Mouse (Mus musculus) A20 (cell line): ENCODE data around the gene Mmp25.

Experiments
- DNase-seq: peaks from one replicate; pipeline ENCODE4 v3.0.0-alpha.2; 2011; ENCODE audit warnings: low read depth, low spot score

The Mmp25 gene

DNA sequence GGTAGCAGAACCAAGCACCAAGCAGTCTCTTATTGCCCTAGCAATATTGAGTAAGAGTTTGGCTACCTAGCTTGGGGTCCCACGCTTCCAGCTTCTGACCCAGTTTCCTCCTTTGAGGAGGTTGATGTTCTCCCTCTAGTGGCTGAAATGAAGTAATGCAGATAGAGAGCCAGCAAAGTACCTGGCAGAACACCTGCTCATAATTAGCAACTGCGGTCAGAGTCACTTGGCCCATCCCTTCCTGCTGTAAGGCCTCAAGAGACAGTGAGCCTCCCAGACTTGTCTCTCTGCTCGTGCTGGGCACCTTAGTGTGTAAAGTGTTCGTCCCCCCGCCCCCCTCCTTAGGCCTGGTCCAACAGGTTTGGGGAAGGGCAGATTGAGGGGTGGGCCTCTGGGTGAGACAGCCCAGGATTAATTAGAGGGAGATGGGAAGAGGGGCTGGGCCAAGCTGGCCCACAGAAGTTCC is 19.5 kb upstream of the Mmp25 start:
- DNase-seq = peak; percentile 76

DNA sequence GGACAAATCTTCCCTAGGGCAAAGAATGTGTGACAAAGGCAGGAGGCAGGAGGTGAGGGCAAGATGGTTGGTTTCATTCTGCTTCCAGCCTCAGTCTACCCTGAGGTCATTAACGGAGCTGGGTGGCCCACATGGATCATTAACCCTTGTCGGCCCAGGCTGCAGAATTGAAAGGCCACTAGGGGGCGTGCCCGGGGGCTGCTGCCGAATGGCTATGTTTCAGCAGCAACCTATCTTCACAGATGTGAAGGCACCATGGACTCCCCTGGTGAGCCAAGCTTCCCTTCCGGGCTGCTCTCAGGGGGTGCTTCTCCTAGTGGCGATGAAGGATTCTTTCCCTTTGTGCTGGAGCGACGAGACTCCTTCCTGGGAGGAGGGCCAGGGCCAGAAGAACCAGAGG is 16.4 kb upstream of the Mmp25 start:
- DNase-seq = peak; percentile 55

DNA sequence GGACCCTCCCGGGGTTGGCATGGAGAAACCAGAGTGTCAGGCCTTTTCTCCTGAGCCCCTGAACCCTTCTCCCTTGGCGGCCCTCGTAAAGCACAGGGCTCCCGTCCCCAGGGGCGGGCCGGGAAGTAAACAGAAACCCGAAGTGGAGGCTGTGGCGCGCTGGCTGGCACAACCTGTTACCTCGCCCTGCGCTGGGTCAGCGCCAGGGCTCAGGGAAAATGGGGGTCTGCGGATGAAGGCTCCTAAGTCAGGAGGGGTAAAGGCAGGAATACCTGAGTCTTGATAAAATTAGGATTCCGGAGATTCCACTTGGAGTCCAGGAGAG is 15.8 kb upstream of the Mmp25 start:
- DNase-seq = no peak

DNA sequence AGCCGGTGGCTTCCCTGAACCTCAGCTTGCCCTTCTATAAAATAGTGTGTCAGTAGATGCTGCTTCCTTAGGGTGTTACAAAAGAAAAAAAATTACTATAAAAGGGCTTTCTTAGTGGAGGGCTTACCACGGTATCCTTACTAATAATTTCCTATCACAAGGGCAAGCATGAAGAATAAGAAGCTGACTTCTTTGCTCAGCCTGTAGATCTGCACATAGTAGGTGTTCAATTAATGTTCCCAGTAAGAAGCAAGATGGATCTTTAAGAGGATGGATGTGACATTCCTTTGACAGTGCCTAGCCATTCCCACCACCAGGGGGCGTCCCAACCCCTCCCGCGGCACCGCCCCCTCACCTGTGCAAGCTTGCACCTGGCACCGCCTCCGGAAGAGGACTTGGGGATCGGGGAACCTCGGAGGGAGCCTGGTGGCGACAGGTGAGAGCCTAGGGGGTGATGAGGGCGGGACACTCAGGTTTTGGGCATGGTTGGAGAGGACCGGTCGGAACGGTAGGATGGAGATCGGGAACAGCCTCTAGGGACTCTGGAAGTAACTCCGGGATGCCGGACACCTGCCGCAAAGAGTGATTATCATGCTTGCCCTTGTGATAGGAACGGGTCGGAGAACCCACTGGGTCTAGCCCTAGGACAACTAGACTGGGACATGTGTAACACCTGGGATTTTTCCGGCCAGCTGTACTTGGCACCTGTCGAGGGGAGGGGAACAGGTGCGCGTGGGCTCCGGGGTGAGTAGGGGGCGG is 15.2 kb upstream of the Mmp25 start, which contains the start of gene Bicdl2:
Gene Bicdl2 (plus strand): TSS at position 390 of the 759 bp plus-strand sequence.
- DNase-seq = peak; percentile 45

DNA sequence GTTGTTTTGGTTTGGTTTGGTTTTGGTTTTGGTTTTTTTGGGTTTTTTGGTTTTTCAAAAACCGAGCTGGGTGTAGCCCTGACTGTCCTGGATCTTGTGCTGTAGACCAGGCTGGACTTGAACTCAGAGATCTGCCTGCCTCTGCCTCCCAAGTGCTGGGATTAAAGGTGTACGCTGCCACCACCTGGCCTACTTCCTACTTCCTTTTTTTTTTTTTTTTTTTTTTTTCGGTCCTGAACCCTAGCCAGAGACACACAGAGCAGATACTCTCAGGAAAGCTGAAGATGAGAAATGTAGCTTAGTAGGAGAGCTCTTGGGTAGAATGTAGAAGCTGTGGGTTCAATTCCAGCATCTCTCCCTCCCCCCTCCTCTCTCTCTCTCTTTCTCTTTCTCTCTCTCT is 13.4 kb upstream of the Mmp25 start:
- no peak for DNase-seq

DNA sequence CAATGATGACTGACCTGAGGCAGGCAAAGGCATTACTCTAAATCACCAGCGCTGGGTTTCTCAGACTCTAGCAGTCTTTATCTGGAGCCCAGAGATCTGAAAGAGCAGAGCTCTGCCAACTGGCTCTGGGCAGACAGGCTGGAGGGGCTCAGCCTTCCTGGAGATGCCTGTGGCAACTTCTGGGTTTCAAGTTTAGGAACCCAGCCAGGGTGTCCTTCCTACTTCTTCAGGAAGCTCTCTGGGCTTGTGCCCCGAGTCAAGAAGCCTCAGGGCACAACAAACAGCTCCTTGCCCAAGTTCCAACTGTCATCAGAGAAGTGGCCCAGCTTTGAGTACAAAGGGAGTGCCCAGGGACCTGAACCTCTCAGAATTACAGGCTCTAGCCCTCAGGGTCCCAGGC is 9.3 kb upstream of the Mmp25 start:
- DNase-seq = no peak

DNA sequence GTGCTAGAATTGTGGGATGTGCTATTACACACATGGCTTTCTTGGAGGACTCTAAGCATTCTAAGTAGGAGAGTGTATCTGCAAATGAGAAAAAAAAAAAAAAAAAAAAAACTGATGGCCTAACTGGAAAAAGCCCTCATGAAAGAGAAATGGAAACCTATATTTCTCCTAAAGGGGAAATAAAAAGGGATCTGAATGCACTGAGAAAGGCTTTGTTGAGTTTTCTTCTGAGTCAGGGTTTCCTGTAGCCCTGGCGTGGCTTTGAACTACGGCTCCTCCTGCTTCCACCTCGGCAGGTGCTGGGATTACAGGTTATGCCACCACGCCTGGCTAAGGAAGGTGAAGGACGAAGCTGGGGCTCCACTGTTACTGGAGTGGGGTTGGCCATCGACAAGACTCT is 8.9 kb upstream of the Mmp25 start:
- DNase-seq = peak; percentile 41

DNA sequence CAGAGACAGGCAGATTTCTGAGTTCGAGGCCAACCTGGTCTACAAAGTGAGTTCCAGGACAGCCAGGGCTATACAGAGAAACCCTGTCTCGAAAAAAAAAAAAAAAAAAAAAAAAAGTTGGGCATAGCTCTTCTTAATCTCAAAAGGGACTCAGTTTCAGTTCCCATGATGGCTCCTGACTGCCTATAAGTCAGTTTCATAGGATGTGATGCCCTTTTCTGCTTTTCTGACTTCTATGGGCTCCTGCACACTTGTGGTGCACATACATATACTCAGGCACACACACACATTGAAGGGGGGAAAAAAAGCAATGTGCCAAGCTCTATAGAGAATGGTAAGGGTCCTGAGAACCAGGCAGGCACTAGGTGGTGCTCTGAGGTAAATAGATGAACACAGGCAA is 8.2 kb upstream of the Mmp25 start:
- DNase-seq = no peak

DNA sequence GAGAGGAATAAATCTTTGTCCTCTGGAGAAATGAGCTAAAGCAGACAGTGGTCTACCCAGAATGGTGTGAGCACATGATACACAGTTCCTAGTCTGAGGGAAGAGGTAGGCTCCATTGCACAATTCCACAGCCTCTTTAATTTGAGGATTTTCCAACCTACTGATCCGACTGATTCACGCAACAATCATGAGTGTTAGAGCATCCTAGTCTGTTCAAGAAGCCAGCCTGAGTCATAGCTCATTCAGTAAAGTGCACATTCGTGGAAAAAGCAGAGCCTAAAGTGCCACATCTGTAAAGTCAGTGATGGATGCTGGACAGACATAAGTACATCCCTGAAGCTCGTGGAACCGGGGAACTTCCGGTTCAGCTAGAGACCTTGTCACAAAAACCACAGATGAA is 6.3 kb upstream of the Mmp25 start:
- no peak for DNase-seq

DNA sequence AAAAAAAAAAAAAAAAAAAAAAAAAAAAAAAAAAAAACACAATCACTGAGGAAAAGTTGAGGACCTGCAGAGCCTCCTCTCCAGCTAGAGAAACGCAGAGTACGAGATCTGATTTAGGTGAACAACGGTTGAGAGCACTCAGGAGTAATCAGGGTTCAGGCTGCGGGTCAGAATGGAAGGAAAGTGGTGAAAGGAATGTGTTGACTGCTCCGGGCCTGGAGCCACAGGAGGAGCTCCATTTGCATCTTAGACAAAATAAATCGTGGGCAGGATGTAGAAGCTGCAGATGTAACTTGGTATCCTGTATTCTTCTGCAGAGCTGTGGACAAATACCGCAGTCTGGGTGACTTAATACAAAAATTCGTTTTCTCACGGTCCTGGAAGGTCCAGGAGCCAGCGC is 817 bp upstream of the Mmp25 start:
- DNase-seq = no peak

DNA sequence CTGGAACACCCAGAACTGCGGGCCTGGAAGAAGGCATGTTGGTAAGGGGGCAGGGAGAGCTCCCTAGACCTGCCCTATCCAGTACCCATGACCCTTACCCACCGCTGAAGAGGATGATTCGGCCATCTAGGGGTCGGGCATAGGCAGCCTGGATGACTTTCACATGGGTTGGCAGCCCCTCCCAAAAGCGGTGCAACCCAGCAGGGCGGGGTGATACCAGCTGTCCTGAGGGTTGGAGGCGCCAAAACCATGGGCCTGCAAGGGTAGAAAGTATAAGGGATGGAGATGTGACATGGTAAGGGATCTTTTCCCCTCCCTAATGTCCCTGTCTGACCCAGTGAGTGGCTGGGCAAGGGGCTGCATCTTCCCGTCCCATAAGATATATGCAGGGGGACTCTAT is 13.8 kb downstream of the Mmp25 start:
- no peak for DNase-seq

DNA sequence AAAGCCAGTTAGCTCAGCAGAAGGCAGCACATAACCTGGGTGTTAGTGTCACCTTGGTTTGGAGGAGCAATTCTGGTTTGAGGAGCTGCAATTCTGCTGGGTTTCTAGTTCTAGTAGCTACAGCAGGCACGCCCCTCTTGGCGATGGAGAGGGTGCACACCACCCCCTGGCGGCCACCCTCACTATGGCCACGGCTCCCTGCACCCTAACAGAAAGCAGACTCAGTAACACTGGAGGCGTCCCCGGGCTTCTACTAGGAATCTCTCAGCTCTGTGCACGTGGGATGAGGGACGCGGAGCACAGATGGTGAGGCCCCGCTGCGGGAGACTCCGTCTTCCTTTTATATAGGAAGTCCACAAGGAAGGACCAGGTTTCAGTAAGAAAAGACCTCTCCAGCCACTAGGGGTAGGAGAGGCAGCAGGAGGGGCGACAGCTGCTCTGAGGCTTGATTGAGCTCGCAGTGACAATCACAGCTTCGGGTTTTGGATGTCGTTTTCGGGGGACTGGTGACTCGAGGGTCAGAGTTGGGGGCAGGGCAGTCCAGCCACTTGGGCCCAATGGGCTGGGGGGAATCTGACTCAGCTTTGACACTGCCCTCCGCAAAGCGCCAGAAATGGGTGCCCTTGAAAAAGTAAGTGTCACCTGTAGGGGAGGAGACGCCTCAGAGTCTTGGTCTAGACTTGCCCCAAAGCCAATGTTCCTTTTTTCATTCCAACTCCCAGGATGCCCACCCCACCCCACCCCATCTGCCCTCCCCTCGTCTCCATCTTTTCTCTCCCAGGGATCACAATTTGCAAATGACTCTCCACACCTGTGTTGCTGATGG is 14.7 kb downstream of the Mmp25 start:
- peak; percentile 81 for DNase-seq

DNA sequence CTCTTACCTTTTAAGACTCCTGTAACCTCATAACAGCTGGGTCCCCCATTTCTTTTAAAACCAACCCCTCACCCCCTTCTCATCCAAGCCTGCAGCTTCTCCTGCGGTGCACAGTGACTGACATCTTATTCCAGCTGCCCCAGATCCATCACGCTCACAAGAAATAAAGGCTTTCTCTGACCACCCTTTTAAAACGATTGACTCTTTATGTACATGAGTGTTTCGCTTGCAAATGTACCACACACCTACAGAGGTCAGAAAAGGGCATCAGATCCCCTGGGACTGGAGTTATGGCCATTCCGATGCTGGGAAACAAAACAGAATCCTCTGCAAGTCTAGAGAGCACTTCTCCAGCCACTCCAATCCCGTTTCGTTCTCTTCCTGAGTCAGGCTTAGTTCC is 17.3 kb downstream of the Mmp25 start:
- no peak for DNase-seq

DNA sequence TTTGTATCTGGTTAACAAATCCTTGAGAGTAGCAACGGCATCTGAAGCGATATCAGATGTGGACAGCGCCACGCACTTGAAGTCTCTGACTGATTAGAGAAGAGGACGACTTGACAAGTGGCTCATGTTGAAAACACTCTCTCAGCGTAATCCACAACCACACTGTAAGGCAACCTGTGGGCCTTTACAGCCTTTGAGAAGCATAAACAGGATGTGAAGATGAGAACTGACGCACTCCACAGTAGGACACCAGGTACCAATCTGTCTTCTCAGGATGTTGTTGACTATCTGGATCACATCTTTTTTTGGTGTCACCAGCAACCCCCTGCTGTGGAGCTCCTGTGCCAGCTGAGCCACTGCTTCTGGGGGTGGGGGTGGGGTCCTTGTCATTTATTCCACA is 24.7 kb downstream of the Mmp25 start:
- no peak for DNase-seq

DNA sequence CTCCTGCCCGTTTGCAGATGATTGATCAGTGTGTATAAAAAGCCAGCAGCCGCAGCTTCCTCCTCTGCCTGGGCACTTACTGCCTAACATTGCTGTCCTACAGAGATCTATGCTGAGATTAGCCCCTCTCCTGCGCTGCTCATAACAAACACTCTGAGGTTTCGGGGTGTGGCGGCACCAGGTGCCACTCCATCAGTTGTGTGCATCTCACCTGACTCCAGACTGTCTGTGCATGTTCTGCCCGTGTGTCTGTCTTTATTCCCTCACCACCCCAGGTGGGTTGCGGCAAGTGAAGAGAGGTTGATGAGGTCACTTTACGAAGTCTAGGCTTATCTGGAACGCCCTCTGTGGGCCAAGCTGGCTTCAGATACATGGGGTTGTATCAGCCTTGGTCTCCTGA is 28.0 kb downstream of the Mmp25 start:
- DNase-seq = peak; percentile 63

DNA sequence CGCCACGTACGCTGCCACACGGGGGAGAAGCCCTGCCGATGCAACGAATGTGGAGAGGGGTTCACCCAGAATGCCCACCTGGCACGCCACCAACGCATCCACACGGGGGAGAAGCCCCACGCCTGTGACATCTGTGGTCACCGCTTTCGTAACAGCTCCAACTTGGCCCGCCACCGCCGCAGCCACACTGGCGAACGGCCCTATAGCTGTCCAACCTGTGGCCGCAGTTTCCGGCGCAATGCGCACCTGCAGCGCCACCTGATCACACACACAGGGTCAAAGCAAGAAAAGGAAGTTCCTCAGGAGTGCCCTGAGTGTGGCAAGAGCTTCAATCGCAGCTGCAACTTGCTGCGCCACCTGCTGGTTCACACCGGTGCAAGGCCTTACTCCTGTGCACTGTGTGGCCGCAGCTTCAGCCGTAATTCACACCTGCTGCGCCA is 34.7 kb downstream of the Mmp25 start:
- peak; percentile 96 for DNase-seq

DNA sequence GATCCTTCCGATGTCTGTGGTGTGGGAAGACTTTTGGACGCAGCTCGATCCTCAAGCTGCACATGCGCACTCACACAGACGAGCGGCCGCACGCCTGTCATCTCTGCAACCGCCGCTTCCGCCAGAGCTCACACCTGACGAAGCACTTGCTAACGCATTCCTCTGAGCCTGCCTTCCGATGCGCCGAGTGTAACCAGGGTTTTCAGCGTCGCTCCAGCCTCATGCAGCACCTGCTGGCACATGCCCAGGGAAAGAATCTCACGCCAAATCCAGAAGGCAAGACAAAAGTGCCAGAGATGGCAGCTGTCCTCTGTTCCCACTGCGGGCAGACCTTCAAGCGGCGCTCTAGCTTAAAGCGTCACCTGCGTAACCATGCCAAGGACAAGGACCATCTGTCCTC is 35.5 kb downstream of the Mmp25 start:
- DNase-seq = no peak

DNA sequence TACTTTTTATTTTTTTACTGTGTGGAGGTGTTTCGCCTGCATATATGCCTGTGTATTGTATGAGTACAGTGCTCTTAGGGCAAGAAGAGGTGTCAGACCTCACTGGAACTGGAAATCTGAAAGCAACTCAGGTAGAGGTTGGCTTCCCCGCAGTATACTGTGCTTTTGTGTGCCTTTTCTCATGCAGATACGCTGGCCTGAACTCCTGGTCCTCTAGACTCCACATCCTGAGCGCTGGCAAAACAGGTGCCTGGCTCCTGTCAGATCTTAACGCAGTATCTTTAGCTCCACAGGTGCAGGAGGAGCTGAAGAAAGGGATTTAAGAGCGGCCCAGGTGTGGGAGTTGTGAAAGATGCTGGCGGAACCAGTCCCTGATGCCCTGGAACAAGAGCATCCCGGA is 39.9 kb downstream of the Mmp25 start:
- DNase-seq = no peak

DNA sequence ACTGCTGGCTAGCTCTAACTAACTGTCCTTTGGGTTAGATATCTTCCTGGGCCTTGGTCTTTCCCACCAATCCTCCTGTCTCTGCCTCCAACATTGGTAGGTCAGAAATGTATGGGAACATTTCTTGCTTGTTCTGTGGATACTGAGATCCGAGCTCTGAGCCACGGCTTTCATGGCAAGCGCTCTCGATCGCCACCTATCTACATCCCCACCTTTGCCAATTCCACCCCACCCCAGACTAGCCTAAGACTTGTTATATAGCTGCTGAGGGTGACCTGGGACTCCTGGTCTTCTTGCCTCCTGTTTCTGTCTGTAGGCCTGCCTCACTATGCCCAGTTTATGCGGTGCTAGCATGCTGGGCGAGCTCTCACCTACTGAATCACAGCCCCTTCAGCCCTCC is 40.7 kb downstream of the Mmp25 start:
- DNase-seq = peak; percentile 23

DNA sequence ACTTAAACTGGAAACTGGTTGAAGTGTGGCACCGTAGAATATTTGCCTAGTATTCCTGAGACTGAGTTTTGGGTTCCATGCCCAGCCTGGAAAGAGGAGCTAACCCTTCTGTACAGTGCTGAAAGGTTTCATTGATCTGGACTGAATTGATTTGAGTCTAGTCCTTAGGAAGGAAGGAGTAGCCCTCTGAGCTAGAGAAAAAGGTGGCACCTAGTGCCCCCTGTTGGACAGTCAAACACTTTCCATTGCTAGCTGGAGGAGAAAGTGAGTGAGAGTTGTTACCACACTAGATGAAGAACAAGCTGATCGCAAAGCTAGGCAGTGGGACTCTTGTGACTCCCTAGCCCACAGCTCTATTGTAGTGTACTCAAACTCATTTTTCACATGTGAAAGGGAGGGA is 41.5 kb downstream of the Mmp25 start:
- DNase-seq = peak; percentile 70

DNA sequence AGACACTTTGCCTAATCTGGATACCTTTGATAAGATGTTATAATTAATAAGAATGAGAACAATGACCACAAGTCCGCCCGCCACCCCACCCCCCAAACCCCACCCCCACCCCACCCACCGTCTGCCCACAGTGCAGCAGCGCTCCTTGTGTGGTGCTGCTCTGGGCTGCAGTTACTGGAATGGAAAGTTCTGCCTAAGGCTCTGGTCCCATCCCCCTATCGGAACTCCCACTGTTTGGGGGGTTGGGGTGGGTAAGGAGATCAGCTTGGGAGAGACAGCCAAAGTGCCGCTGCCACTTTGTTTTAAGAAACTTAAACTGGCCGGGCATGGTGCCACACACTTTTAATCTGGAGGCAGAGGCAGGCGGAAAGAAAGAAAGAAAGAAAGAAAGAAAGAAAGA is 42.0 kb downstream of the Mmp25 start:
- no peak for DNase-seq

DNA sequence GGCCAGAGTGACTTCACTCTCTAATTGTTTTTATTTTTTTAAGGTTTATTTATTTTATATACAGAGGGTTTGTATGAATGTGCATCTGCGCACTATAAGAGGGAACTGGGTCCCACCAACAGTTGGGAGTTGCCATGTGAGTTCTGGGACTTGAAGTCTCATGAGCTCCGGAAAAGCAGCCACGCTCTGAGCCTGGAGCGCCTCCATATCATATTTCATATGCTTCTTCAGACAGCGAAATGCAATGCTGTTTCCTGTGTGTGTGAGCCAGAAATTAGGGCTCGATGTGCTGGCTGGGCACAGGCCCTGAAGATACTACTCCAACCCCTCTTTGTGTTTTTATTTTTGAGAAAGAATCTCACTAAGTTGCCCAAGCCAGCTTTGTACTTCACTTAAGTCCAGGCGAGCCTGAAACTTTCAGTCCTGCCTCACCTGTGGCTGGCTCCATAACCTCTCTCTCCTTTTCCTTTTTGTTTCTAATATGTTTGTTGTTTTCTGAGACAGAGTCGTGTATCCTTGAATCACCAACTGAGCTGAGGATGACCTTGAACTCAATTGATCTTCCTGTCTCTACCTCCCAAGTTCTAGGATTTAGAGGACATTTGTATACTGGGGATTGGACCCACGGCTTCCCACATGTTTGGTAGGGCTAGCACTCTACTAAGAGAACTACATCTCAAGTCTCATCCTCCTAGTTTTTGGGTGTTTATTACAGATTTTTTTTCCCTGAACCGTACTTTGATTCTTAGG is 43.1 kb downstream of the Mmp25 start:
- DNase-seq = no peak
